Mouse (Mus musculus) heart, adult 18-20 months (tissue): ENCODE measurements around the gene Pitpna. TPM values are rescaled to one million over a fixed set of nuclear protein-coding genes. Genes with fewer than 3 reads are reported as not detected.
"Not testable (repeated sequence)": the region's sequence is repeated elsewhere in the genome, so short reads cannot be mapped to it uniquely, and the experiment has no call there.

Source experiments
- DNase-seq, 2 experiments: peaks; one replicate each; pipeline ENCODE4 v3.0.0; 2021 to 2022; ENCODE audit warnings: mixed read lengths in 1 of 2
- total RNA-seq, 2 experiments: library from RNA; stranded (reverse); gene quantifications; 2 replicates each; pipeline ENCODE4 v1.2.3; 2021

The Pitpna gene
- total RNA-seq, 2 experiments from 2014 or later = 98.2 to 107 TPM

GRCm38 (mm10) chr11:75588285-75588941 is 516 bp downstream of the Pitpna start:
- no peak for DNase-seq

- peak in 1 of 2 experiments; percentile 67 for DNase-seq
Measured at GRCm38 (mm10) chr11:75592612-75593011, 4.7 kb downstream of the Pitpna start.

GRCm38 (mm10) chr11:75594431-75594830 is 6.5 kb downstream of the Pitpna start:
- DNase-seq = peak in 1 of 2 experiments; percentile 64

GRCm38 (mm10) chr11:75595404-75595803 is 7.5 kb downstream of the Pitpna start:
- DNase-seq = no peak

GRCm38 (mm10) chr11:75595816-75596215 is 7.9 kb downstream of the Pitpna start:
- DNase-seq = no peak

- DNase-seq = peak; percentile 73 to 82
Measured at GRCm38 (mm10) chr11:75596726-75597255, 8.9 kb downstream of the Pitpna start.

- no peak for DNase-seq
Measured at GRCm38 (mm10) chr11:75598004-75598403, 10.1 kb downstream of the Pitpna start.

GRCm38 (mm10) chr11:75599802-75600201 is 11.9 kb downstream of the Pitpna start:
- DNase-seq = not testable (repeated sequence)

GRCm38 (mm10) chr11:75604826-75605225 is 16.9 kb downstream of the Pitpna start:
- no peak for DNase-seq

GRCm38 (mm10) chr11:75605318-75605717 is 17.4 kb downstream of the Pitpna start:
- no peak for DNase-seq

GRCm38 (mm10) chr11:75608776-75609175 is 20.9 kb downstream of the Pitpna start:
- no peak for DNase-seq

GRCm38 (mm10) chr11:75610021-75610420 is 22.1 kb downstream of the Pitpna start:
- DNase-seq = no peak

GRCm38 (mm10) chr11:75614769-75615168 is 26.9 kb downstream of the Pitpna start:
- DNase-seq = no peak

- no peak for DNase-seq
Measured at GRCm38 (mm10) chr11:75615556-75615955, 27.7 kb downstream of the Pitpna start.

- no peak for DNase-seq
Measured at GRCm38 (mm10) chr11:75619133-75619532, 31.2 kb downstream of the Pitpna start.

- DNase-seq = peak; percentile 75 to 84
Measured at GRCm38 (mm10) chr11:75620136-75620780, 32.4 kb downstream of the Pitpna start.

- no peak for DNase-seq
Measured at GRCm38 (mm10) chr11:75621426-75621825, 33.5 kb downstream of the Pitpna start.

GRCm38 (mm10) chr11:75622588-75623329 is 34.9 kb downstream of the Pitpna start:
- no peak for DNase-seq

- DNase-seq = peak in 1 of 2 experiments; percentile 72
Measured at GRCm38 (mm10) chr11:75624102-75624554, 36.2 kb downstream of the Pitpna start.

- no peak for DNase-seq
Measured at GRCm38 (mm10) chr11:75625820-75626219, 37.9 kb downstream of the Pitpna start.

- DNase-seq = no peak
Measured at GRCm38 (mm10) chr11:75630098-75630497, 42.2 kb downstream of the Pitpna start.

GRCm38 (mm10) chr11:75630645-75631229 is 42.8 kb downstream of the Pitpna start, which contains the start of gene Inpp5k:
TSS of gene Inpp5k (plus strand) at chr11:75630988.
- peak; percentile 98 to 99 for DNase-seq
